Mouse (Mus musculus) thymus, postnatal 0 days (tissue): ENCODE measurements at regions not wholly inside any gene's neighbourhood (a gene's known extent, or its start where the extent isn't known, plus 50 kb on each side); places are given as distances from the start of the nearest gene placed in this dataset.

Experiments used
- DNase-seq: peaks from one replicate; pipeline ENCODE4 v3.0.0-alpha.2; 2015; ENCODE audit warnings: low spot score

- DNase-seq, result no peak
These were observed 77.4 kb upstream of the Pja1 start for GRCm38 (mm10) chrX:99548284-99549019.

GRCm38 (mm10) chrX:99544410-99544809, 73.3 kb upstream of the Pja1 start:
- DNase-seq, result no peak

- no peak for DNase-seq
These were observed 70.8 kb upstream of the Pja1 start for GRCm38 (mm10) chrX:99541916-99542315.

- no peak for DNase-seq
These were observed 69.1 kb upstream of the Pja1 start for GRCm38 (mm10) chrX:99540087-99540576.

- DNase-seq, result no peak
These were observed 68.6 kb upstream of the Pja1 start for GRCm38 (mm10) chrX:99539684-99540083.

- DNase-seq, result no peak
These were observed 66.7 kb upstream of the Pja1 start for GRCm38 (mm10) chrX:99537814-99538213.

- DNase-seq, result no peak
These were observed 63.8 kb upstream of the Pja1 start for GRCm38 (mm10) chrX:99534922-99535321.

- DNase-seq, result no peak
These were observed 60.1 kb upstream of the Pja1 start for GRCm38 (mm10) chrX:99531154-99531553.

- no peak for DNase-seq
These were observed 59.4 kb upstream of the Pja1 start for GRCm38 (mm10) chrX:99530511-99530910.

- DNase-seq, result no peak
These were observed 52.2 kb upstream of the Pja1 start for GRCm38 (mm10) chrX:99523306-99523705.

- peak; percentile 44 for DNase-seq
These were observed 51.8 kb upstream of the Pja1 start for GRCm38 (mm10) chrX:99522830-99523229.

GRCm38 (mm10) chrX:99522289-99522688, 51.2 kb upstream of the Pja1 start:
- DNase-seq, result no peak

- DNase-seq, result no peak
These were observed 50.8 kb upstream of the Pja1 start for GRCm38 (mm10) chrX:99521866-99522265.
